Mouse (Mus musculus) liver, postnatal 0 days (tissue): ENCODE data around the gene Wdr25. TPM values are rescaled to one million over a fixed set of nuclear protein-coding genes. Genes with fewer than 3 reads are reported as not detected.

Source experiments
- ATAC-seq: fragments of 200-750 bp; cut with Nextera tagmentation; 2 replicates; pipeline ENCODE4 v1.8.0; 2017; ENCODE audit warnings: mild to moderate bottlenecking, moderate library complexity
- DNase-seq: peaks from one replicate; pipeline ENCODE4 v3.0.0-alpha.2; 2016
- H3K27ac ChIP-seq: fragments of 300-500 bp; sonication (generic); 2 replicates; pipeline ENCODE4 v1.5.1; 2014; ENCODE audit warnings: antibody characterized with exemption, moderate library complexity, mild to moderate bottlenecking, low read depth
- H3K27me3 ChIP-seq: fragments of 300-500 bp; sonication (generic); 2 replicates; pipeline ENCODE4 v1.6.1; 2014; ENCODE audit warnings: low read length, control low read depth, mixed read lengths; ENCODE audit not compliant: insufficient read depth
- H3K36me3 ChIP-seq: fragments of 300-500 bp; sonication (generic); replicated peaks from 2 replicates; pipeline ENCODE4 v1.6.1; 2014; ENCODE audit warnings: mild to moderate bottlenecking, control low read depth, low read length, moderate library complexity, mixed read lengths; ENCODE audit not compliant: insufficient read depth
- H3K4me1 ChIP-seq: fragments of 300-500 bp; sonication (generic); 2 replicates; pipeline ENCODE4 v1.6.1; 2014; ENCODE audit warnings: antibody characterized with exemption, mild to moderate bottlenecking, control low read depth; ENCODE audit not compliant: insufficient read depth
- H3K4me2 ChIP-seq: fragments of 300-500 bp; sonication (generic); 2 replicates; pipeline ENCODE4 v1.6.1; 2014; ENCODE audit warnings: low read depth, mild to moderate bottlenecking, low read length, moderate library complexity, mixed read lengths
- H3K4me3 ChIP-seq: fragments of 300-500 bp; sonication (generic); 2 replicates; pipeline ENCODE4 v1.5.1; 2014; ENCODE audit warnings: low read depth, low read length
- H3K9ac ChIP-seq: fragments of 300-500 bp; sonication (generic); replicated peaks from 2 replicates; pipeline ENCODE4 v1.6.1; 2014; ENCODE audit warnings: mild to moderate bottlenecking, moderate library complexity
- H3K9me3 ChIP-seq: fragments of 300-500 bp; sonication (generic); 2 replicates; pipeline ENCODE4 v1.6.1; 2016; ENCODE audit warnings: mild to moderate bottlenecking, control low read depth, low read length, mixed read lengths
- CTCF ChIP-seq: sonication (generic); IDR thresholded peaks from 2 replicates; pipeline ENCODE4 v1.5.1; 2016; ENCODE audit warnings: antibody characterized with exemption, low read depth
- EP300 ChIP-seq: IDR thresholded peaks from 2 replicates; pipeline ENCODE4 v1.6.1; 2016; ENCODE audit warnings: antibody characterized with exemption, low read depth, mild to moderate bottlenecking
- WGBS: fragments of 180-500 bp; shearing (Covaris S2); extraction: QIAGEN DNeasy Blood & Tissue Kit; methylation state at CpG from one replicate; pipeline ENCODE4 v1.1.7; 2014; ENCODE audit not compliant: insufficient replicate concordance; 5-methylcytosine and 5-hydroxymethylcytosine counted together
- polyA plus RNA-seq: library from polyadenylated mRNA; unstranded; fragments of >200 nt; fragmentation: Nextera tagmentation; extraction: Ambion mirVana; gene quantifications from 2 replicates; pipeline ENCODE4 v1.2.1, GENCODE M21; 2015

Wdr25 gene
- polyA plus RNA-seq, 1 experiment from 2014 or later = 2.6 TPM

DNA sequence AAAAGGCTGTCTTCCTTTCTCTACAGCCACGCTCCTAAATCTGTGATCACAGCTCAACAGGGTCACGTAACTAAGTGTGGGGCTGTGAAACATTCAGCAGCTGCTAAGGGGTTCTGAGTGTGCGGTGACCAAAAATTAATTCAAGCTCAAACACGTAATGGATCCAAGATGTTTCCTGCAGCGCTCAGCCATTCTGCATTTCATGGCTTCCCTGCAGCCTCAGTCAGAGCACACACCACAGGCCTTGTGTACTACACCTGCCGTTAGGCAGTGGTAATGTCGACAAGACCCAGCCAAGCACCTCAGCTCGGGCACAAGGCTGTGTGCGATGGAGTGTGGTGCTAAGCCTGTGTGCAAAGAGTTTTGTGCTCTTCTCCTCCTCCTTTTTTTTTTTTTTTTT, 94.0 kb downstream of the Wdr25 start:
- no peak for ATAC-seq
- TF ChIP-seq EP300 (no peak), CTCF (no peak)
- no peaks in the 10 kb centered on the region for H3K36me3 ChIP-seq
- no peak overlapping the region for H3K4me2 ChIP-seq
- no peaks in the 10 kb centered on the region for H3K4me1 ChIP-seq
- WGBS = 88% methylated on average over 9 of the region's 9 CpGs
- no peak for DNase-seq
- H3K9ac ChIP-seq = no peak overlapping the region
- H3K27ac ChIP-seq = no peak overlapping the region
- no peak overlapping the region for H3K4me3 ChIP-seq
- no peaks in the 10 kb centered on the region for H3K9me3 ChIP-seq
- no peaks in the 10 kb centered on the region for H3K27me3 ChIP-seq

DNA sequence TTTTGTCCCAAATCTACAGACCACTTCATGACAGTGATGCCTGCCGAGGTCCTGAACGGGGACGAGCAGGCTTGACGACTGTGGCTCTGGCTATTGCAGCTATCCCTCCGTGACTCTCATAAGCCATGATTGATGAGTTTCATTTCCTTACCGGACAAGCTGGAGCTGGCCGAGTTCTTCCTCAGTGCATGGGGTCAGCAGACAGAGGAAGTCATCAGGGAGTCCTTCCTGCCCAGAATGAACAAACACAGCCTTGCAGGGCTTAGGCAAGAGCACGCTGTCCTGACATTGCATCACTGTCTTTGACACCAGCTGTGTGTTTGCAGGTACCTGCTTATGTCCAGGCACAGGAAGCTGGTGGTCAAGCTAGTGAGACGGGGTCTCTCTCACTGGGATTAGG, 97.0 kb downstream of the Wdr25 start:
- H3K9me3 ChIP-seq = no peaks in the 10 kb centered on the region
- H3K9ac ChIP-seq = no peak overlapping the region
- 21% methylated on average over 9 of the region's 9 CpGs for WGBS
- no peak overlapping the region for H3K4me3 ChIP-seq
- no peaks in the 10 kb centered on the region for H3K4me1 ChIP-seq
- ATAC-seq (peak; percentile 72), DNase-seq (peak; percentile 26)
- H3K27me3 ChIP-seq = no peaks in the 10 kb centered on the region
- TF ChIP-seq EP300 (no peak), CTCF (no peak)
- H3K27ac ChIP-seq = no peak overlapping the region
- no peak overlapping the region for H3K4me2 ChIP-seq
- no peaks in the 10 kb centered on the region for H3K36me3 ChIP-seq

DNA sequence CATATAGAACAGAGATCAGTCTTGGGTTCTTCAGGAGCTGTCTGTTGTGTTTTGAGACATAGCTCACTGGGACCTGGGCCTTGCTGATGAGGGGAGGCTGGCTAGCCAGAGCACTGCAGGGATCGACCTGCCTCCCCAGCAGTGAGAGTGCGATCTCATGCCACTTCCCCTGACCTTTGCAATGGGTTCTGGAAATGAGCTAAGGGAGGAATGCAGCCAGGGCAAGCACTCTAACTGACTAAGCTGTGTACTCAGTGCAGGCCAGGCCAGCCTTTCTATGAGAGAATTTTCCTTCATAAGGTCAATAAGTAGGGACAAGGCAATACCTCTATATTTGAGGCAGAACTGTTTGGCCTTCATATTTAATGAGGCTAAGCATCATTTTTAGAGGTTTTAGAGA, 99.6 kb downstream of the Wdr25 start:
- no peak overlapping the region for H3K9ac ChIP-seq
- no peaks in the 10 kb centered on the region for H3K27me3 ChIP-seq
- WGBS = 54% methylated on average over 2 of the region's 2 CpGs
- no peaks in the 10 kb centered on the region for H3K9me3 ChIP-seq
- H3K4me2 ChIP-seq = no peak overlapping the region
- H3K27ac ChIP-seq = no peak overlapping the region
- no peak for DNase-seq
- H3K4me3 ChIP-seq = no peak overlapping the region
- no peak for ATAC-seq
- TF ChIP-seq CTCF = no peak
- no peak for TF ChIP-seq EP300
- no peaks in the 10 kb centered on the region for H3K36me3 ChIP-seq
- H3K4me1 ChIP-seq = no peaks in the 10 kb centered on the region

DNA sequence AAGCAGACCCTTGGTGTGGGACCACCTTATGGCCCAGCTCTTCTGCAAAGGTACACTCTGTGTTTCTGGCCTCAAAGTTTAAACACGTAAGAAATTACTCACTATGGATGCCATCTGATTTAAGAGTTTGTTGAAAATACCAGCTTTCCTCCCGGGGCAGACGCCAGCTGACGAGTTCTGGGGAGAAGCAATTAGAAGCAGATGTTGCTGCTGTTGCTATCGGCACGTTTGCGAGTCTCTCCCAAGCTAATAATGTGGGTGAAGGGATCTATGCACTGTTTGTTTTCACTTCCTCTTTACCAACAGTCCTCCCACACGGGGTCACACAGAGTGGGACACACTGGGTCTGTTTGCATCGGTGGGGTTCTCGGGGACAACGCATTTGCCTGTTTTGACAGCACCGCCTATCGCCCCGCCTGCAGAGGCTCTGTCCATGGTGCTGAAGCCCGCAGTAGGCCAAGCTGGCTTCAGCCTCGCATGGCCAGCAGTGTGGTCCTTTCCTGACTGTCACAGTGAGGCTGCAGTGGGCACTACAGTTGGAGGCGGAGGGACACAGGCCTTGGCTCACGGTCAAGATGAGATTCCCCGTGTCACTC, 101.1 kb downstream of the Wdr25 start:
- H3K4me1 ChIP-seq = no peaks in the 10 kb centered on the region
- WGBS = 9% methylated on average over 19 of the region's 19 CpGs
- H3K4me2 ChIP-seq = no peak overlapping the region
- peak; percentile 70 for ATAC-seq
- H3K27me3 ChIP-seq = no peaks in the 10 kb centered on the region
- TF ChIP-seq EP300 (no peak), CTCF (0 out of 2 replicates have a peak, but pooled peaks have one; percentile 9)
- peak; percentile 83 for DNase-seq
- no peak overlapping the region for H3K9ac ChIP-seq
- H3K36me3 ChIP-seq = no peaks in the 10 kb centered on the region
- H3K27ac ChIP-seq = no peak overlapping the region
- H3K9me3 ChIP-seq = no peaks in the 10 kb centered on the region
- H3K4me3 ChIP-seq = no peak overlapping the region

DNA sequence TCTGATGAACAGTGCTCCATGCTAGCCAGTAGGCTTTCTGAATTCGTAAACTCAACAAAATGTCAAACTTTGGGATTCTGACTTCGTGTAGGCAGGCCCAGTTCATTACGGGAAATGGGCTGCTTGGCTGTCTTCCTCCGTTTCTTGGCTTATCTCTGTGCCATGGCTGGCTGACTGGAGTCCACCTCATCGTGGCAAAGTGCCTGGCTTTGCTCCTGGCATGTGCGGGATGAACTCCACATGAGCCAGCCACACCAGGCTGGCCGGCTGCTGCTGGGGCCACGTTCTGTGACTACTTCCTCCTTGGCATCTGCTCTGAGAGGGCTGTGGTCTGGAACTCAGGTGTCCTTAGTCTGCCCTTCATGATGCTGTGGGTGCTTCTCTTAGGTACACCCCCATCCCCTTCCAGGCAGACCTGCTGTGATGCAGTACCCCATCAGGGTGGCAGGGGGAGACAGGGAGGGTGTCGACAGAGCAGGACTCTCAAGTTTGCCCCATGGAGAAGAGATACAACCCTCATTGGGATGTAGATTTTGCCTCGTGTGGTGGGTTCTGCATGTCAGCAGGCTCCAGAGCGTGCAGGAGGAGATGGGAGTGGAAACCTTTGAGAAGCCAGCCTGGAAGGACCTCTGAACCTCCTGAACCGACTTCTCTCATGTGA, 102.7 kb downstream of the Wdr25 start:
- DNase-seq (no peak), ATAC-seq (no peak)
- no peak overlapping the region for H3K9ac ChIP-seq
- no peaks in the 10 kb centered on the region for H3K36me3 ChIP-seq
- no peaks in the 10 kb centered on the region for H3K27me3 ChIP-seq
- TF ChIP-seq CTCF (peak; percentile 20; the same call in 1 of the 2 replicates), EP300 (no peak)
- H3K4me2 ChIP-seq = no peak overlapping the region
- H3K4me1 ChIP-seq = no peaks in the 10 kb centered on the region
- no peak overlapping the region for H3K4me3 ChIP-seq
- H3K27ac ChIP-seq = no peak overlapping the region
- WGBS = 68% methylated on average over 12 of the region's 12 CpGs
- H3K9me3 ChIP-seq = no peaks in the 10 kb centered on the region

DNA sequence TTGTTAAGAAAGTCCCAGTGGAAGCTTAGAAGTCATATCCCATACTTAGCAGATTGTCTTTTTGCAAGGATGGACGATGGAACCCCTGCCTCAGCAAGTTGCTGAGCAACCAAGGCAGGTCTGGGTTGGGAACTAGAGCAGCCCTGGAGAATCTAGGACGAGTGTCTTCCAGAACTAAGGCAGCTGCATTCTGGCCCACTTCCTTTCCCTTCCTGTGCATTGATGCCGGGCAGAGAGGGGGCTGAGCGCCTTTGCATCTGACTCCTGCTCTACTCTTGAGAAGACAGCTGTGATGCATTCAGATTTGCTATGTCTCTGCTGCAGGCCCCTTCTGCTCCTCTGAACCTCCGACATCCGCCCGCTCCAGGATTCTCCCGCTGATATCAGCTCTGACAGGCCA, 103.8 kb downstream of the Wdr25 start:
- WGBS = 79% methylated on average over 8 of the region's 8 CpGs

More for the DNA sequence above, 103.8 kb downstream of the Wdr25 start:
- H3K9ac ChIP-seq = no peak overlapping the region
- DNase-seq = no peak
- no peaks in the 10 kb centered on the region for H3K27me3 ChIP-seq
- no peaks in the 10 kb centered on the region for H3K36me3 ChIP-seq
- H3K4me3 ChIP-seq = no peak overlapping the region
- H3K9me3 ChIP-seq = no peaks in the 10 kb centered on the region
- H3K4me2 ChIP-seq = no peak overlapping the region
- no peak for ATAC-seq
- H3K4me1 ChIP-seq = no peaks in the 10 kb centered on the region
- TF ChIP-seq CTCF (no peak), EP300 (no peak)
- H3K27ac ChIP-seq = no peak overlapping the region
